Mouse (Mus musculus) heart, postnatal 25 days (tissue): ENCODE data around the gene Mfsd2b. TPM values are rescaled to one million over a fixed set of nuclear protein-coding genes. Genes with fewer than 3 reads are reported as not detected.
A peak's percentile ranks its signal among the peaks of the same experiment; 100 is the strongest.

Experiments
- DNase-seq: peaks from one replicate; pipeline ENCODE4 v3.0.0; 2022; ENCODE audit warnings: low spot score
- intact Hi-C: fragments of 180-260 bp; cut with DNase I; formaldehyde crosslinking; loops from one replicate; pipeline ENCODE4 v1.15.1; 2025
- total RNA-seq, 2 experiments: library from RNA; stranded (reverse); gene quantifications; 2 replicates each; pipeline ENCODE4 v1.2.3; 2021

Gene Mfsd2b
- total RNA-seq, 2 experiments from 2014 or later = 0.64 to 0.73 TPM

DNA sequence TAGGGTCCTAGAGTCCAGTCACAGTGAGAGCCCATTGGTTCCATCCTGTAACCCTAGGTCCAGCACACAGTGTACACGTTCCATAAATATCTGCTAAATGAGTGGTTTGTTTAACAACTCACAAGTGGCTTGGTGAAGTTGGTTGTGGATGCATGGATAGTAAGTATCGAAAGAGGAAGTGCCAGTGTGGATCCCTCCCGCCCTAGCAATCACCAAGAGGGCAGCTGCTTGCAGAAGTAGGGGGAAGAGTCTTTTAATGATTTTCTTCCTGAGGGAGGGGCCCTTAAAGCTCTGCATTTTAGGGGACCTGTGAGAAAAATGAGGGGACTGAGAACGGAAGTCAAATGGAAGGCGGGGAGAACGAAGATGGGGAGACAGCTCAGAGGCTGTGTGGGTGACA lies 34.1 kb downstream of the Mfsd2b start:
- DNase-seq = no peak
- intact Hi-C loops = loop anchor here (5.0 kb wide), 1 partner anchor 77 kb away; the partner anchor contains the start of gene Atad2b

DNA sequence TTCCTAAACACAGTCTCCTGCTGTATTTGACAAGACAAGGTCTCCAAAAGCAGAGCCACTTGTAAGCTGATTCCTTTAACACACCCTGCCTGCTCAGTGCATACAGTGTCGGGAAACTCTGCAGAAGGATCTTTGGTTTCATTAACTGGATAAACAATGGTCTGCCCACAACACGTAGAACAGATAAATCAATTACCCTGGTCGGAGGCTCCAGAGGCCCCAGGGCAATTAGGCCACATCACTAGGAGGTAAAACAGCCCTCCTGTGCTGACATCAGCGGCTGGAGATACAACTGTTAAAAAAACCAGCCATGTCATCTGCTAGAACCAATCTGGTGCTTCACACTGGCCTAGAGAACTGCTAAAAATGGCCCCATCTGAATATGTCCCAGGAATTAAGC lies 37.2 kb downstream of the Mfsd2b start:
- DNase-seq = no peak
- intact Hi-C loops = no loop called here

DNA sequence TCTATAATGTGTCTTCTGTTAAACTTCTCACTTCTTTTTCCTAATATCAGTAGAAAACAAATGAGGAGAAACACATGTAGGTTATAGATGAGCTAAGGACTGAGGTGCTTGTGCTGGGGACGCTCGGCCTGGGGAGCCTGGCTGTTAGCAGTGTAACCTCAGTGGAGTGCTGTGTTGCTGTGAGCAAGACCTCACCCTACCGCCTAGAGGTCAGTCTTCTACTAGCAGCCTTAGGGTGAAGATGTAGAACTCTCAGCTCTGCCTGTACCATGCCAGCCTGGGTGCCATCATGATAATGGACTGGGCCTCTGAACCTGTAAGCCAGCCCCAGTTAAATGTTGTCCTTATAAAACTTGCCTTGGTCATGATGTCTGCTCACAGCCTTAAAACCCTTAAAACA lies 46.9 kb downstream of the Mfsd2b start:
- no peak for DNase-seq
- intact Hi-C loops = no loop called here

DNA sequence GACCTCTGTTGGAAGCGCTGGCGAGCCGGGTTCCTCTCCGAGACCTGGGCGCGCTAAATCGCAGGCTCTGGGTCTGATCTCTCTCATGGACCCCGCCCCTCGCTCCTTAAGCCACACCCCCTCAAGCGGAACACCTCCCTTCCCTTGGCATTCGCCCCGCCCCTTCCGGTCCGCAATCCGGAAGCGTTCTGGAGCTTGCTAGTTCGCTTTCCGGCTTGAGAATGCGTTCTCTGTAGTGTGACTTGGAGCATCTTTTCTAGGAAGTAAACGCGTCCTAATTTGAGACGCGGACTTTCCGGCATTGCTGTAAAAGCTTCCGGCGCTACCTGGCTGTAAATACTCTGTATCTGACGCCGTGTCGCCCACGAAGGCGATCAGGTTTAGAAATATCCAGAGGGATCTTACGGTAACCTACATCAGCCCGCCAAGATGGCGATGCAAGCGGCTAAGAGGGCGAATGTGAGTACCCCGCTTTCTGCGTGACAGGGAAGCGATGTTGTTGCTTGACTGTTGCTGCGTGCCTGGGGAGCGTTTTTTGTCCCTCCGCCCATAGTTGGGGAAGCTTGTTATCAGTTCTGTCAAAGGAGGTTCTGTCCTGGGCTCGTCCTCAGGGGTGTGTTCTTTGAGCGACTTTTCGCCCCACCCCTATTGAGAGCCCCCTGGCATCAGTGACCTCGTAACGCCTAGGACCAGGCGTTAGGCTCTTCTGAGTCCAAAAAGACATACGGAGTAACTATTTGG lies 56.6 kb downstream of the Mfsd2b start, which contains the start of gene Sf3b6:
TSS of gene Sf3b6 (plus strand) at position 184 of the 741 bp plus-strand sequence.
- intact Hi-C loops = loop anchor here (2.0 to 5.0 kb wide), 3 partner anchors 25 to 100 kb away; partner anchors contain the start of genes Atad2b and Wdcp
- peak; percentile 94 for DNase-seq

DNA sequence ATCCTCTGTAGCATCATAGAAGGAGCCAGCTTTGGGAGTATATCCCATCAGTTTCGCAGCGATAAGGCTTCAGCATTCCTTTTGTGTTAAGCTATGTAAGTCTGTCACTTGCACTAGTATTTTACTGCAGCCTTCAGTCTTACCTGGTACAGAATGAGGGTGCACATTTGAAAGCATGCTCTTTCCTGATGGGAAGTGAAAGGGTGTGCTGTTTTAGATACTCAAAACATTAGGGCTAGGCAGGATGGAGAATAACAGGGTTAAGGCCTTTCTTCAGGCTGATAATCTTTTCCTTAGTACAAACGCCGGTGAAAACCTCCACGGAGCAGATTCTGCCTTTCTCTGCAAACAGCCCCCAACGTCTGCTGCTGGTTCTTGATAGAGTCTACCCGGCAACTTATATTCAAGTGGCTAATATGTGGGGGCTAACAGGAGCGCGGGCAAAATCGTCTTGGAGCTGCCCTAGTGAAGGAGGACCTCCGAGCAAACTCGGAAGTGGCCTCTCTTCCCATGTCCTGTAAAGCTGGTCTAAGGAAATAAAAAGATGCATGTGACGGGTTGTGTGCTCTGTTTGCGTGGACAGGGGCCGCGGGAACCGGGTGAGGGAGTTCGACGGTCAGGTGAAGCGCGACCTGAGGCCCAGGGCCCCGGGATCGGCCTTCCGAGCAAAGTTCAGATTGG lies 57.3 kb downstream of the Mfsd2b start:
- DNase-seq = no peak
- intact Hi-C loops = loop anchor here (2.0 to 5.0 kb wide), 2 partner anchors 46 to 100 kb away; partner anchors contain the start of gene Atad2b

DNA sequence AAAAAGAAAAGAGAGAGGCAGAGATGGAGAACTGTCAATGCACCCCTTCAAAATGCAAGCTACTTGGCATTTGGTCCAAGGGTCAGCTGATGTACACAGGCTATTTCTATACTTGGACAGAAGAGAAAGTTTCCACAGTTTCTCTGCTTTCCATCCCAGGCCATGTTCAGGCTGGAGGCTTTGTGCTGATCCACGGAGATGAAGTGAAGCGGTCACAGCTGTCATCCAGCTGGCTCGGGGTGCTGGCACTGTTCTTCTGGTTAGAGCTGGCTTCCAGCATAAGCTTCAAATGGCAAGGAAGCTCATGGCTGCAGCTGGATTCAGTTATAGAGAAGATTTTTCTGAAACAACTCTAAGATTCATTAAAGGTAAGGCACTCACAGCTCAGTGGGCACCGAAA lies 60.5 kb downstream of the Mfsd2b start:
- DNase-seq = no peak

More for the DNA sequence above, 60.5 kb downstream of the Mfsd2b start:
- intact Hi-C loops = no loop called here

Other genes starting within 250 kb of the Mfsd2b start
- gene Fam228a, start 135.9 kb downstream of the Mfsd2b start, total RNA-seq = under 1 TPM in 1 of 2 experiments, not detected in 1; 0.08 TPM
- 1 to 10 TPM; 1.9 to 2.2 TPM for gene Pfn4, start 105.3 kb downstream of the Mfsd2b start, total RNA-seq
- 1 to 10 TPM; 2.5 TPM for gene Fam228b, start 105.1 kb downstream of the Mfsd2b start, total RNA-seq
- 10 to 100 TPM; 44.2 to 51.2 TPM for gene Sf3b6, start 56.8 kb downstream of the Mfsd2b start, total RNA-seq
- 1 to 10 TPM in 1 of 2 experiments, under 1 TPM in 1; 0.73 to 1.7 TPM for gene Fkbp1b, start 32.8 kb downstream of the Mfsd2b start, total RNA-seq
- gene Wdcp, start 31.1 kb downstream of the Mfsd2b start, total RNA-seq = 1 to 10 TPM; 8.4 to 8.5 TPM
- gene Ubxn2a, start 33.3 kb upstream of the Mfsd2b start, total RNA-seq = 10 to 100 TPM; 66.1 to 71.8 TPM
- 10 to 100 TPM; 16.4 TPM for gene Atad2b, start 43.0 kb upstream of the Mfsd2b start, total RNA-seq